Mouse (Mus musculus): ENCODE measurements around the gene Auts2. TPM values are rescaled to one million over a fixed set of nuclear protein-coding genes. Genes with fewer than 3 reads are reported as not detected.

Gene Auts2
- polyA plus RNA-seq, 1 experiment from 2014 or later: 0.23 TPM

DNA sequence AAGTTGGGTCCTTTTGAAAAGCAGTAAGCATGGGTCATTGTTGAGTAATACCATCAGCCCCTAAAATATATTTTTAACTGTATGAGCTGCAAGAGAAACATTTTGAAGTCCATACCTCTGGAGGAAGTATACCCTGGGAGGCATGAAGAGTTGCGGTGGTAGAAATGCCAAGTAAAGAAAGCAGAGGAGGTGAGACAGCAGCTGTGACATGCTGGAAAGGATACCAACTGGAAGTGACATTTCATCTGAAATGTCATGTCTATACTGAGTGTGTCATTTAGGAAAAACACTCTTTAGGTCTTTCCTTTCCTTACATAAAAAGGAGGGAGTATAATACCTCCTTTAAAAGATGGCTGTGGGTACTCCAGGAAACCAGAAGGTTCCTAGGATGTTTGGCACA, 336.9 kb downstream of the Auts2 start:
- ATAC-seq: no peak
- H3K27me3 ChIP-seq: peaks cover 3% of the 10 kb centered on the region
- ChIA-PET CTCF (no interaction called here), POLR2A (no interaction called here)
- no peak for DNase-seq (ENCODE audit: low read depth, low spot score)
- no peak for TF ChIP-seq CTCF (IDR thresholded peaks at IDR 0.05)
- in situ Hi-C loops (cut with MboI; ENCODE audit: low pct_unique_long_range_greater_than_20kb): no loop called here

GRCm38 (mm10) chr5:132203846-132204245, 339.3 kb downstream of the Auts2 start:
- ChIA-PET CTCF (no interaction called here), POLR2A (no interaction called here)
- ATAC-seq (no peak), DNase-seq (ENCODE audit: low read depth, low spot score) (no peak)
- in situ Hi-C loops (cut with MboI; ENCODE audit: low pct_unique_long_range_greater_than_20kb): no loop called here
- H3K27me3 ChIP-seq: peaks cover 3% of the 10 kb centered on the region
- no peak for TF ChIP-seq CTCF (IDR thresholded peaks at IDR 0.05)

GRCm38 (mm10) chr5:132201077-132201645, 342.0 kb downstream of the Auts2 start:
- ChIA-PET CTCF (no interaction called here), POLR2A (no interaction called here)
- ATAC-seq (no peak), DNase-seq (ENCODE audit: low read depth, low spot score) (no peak)
- peaks cover 3% of the 10 kb centered on the region for H3K27me3 ChIP-seq
- in situ Hi-C loops (cut with MboI; ENCODE audit: low pct_unique_long_range_greater_than_20kb): no loop called here
- TF ChIP-seq CTCF (IDR thresholded peaks at IDR 0.05): no peak

DNA sequence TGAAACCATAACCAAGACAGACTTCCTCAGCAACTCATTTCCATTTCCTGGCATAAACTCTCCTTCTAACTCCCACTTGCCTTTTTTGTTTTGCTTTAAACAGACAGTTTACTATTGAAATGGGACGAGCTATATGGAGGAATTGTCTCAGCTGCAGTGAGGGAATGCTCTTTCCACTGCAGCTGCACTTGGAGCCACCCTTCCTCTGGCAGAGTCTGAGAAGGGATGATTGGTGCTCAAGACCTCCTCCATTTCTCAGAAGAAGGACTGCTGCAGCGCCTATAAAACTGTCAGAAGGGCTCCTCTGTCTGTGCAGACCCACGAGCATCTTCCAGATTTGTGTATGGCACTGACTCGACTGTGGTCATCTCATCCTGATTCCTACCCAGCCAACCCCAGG, 342.5 kb downstream of the Auts2 start:
- ChIA-PET POLR2A (no interaction called here), CTCF (no interaction called here)
- no peak for TF ChIP-seq CTCF (IDR thresholded peaks at IDR 0.05)
- in situ Hi-C loops (cut with MboI; ENCODE audit: low pct_unique_long_range_greater_than_20kb): no loop called here
- no peak for DNase-seq (ENCODE audit: low read depth, low spot score)
- H3K27me3 ChIP-seq: peaks cover 3% of the 10 kb centered on the region
- no peak for ATAC-seq

DNA sequence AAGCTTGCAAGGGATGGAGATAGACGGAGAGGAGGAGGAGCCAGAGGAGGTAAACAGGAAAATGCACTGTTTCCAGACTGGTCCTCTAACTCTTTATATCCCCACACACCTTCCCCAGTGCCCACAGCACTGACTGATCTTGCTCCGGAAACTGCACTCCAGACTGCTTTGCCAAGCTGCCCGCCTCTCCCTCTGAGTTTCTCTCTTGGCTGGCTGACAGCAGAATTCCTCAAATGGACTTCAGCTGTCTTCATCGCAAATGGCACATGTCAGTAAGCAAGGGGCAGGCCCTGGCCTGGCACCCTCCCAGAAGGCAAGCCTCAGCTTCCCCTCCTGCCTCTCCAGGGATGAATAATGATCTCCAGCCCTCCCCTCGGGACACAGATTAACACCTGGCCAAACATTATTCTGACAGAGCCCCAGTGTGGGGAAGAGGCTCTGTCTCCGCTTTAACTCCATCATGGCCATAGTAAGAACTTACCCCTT, 348.1 kb downstream of the Auts2 start:
- ATAC-seq: no peak
- CTCF ChIA-PET: interaction anchor here (1.2 kb wide), 1 partner anchor 43 kb away, joined by 3 read pairs; no protein-coding TSS in a partner anchor
- in situ Hi-C loops (cut with MboI; ENCODE audit: low pct_unique_long_range_greater_than_20kb): no loop called here
- no peak for TF ChIP-seq CTCF (IDR thresholded peaks at IDR 0.05)
- no peak for DNase-seq (ENCODE audit: low read depth, low spot score)
- peaks cover 5% of the 10 kb centered on the region for H3K27me3 ChIP-seq
- POLR2A ChIA-PET: no interaction called here

DNA sequence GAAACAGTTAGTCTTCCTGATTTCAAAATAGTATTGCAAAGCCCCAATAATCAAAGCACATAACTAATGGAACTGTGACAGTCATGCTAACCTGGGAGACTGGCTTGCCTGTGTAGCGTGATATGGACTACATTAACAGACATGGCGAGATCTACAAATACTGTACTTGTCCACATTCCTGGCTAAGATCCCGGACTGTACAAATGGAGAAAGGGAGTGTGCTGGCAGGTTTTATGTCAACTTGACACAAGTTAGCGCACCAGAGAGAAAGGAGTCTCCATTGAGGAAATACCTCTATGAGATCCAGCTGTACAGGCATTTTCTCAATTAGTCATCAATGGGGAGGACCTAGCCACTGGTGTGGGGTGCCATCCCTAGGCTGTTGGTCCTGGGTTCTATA, 353.0 kb downstream of the Auts2 start:
- ChIA-PET POLR2A (no interaction called here), CTCF (no interaction called here)
- in situ Hi-C loops (cut with MboI; ENCODE audit: low pct_unique_long_range_greater_than_20kb): no loop called here
- TF ChIP-seq CTCF (IDR thresholded peaks at IDR 0.05): no peak
- DNase-seq (ENCODE audit: low read depth, low spot score) (no peak), ATAC-seq (no peak)
- H3K27me3 ChIP-seq: peaks cover 7% of the 10 kb centered on the region

- ChIA-PET CTCF (no interaction called here), POLR2A (no interaction called here)
- peaks cover 9% of the 10 kb centered on the region for H3K27me3 ChIP-seq
- no peak for DNase-seq (ENCODE audit: low read depth, low spot score)
- no peak for TF ChIP-seq CTCF (IDR thresholded peaks at IDR 0.05)
- no peak for ATAC-seq
- in situ Hi-C loops (cut with MboI; ENCODE audit: low pct_unique_long_range_greater_than_20kb): no loop called here
These were observed 356.5 kb downstream of the Auts2 start for GRCm38 (mm10) chr5:132186659-132187058.

GRCm38 (mm10) chr5:132186221-132186620, 356.9 kb downstream of the Auts2 start:
- in situ Hi-C loops (cut with MboI; ENCODE audit: low pct_unique_long_range_greater_than_20kb): no loop called here
- ChIA-PET POLR2A (no interaction called here), CTCF (no interaction called here)
- TF ChIP-seq CTCF (IDR thresholded peaks at IDR 0.05): no peak
- DNase-seq (ENCODE audit: low read depth, low spot score): no peak
- peaks cover 5% of the 10 kb centered on the region for H3K27me3 ChIP-seq
- ATAC-seq: no peak

DNA sequence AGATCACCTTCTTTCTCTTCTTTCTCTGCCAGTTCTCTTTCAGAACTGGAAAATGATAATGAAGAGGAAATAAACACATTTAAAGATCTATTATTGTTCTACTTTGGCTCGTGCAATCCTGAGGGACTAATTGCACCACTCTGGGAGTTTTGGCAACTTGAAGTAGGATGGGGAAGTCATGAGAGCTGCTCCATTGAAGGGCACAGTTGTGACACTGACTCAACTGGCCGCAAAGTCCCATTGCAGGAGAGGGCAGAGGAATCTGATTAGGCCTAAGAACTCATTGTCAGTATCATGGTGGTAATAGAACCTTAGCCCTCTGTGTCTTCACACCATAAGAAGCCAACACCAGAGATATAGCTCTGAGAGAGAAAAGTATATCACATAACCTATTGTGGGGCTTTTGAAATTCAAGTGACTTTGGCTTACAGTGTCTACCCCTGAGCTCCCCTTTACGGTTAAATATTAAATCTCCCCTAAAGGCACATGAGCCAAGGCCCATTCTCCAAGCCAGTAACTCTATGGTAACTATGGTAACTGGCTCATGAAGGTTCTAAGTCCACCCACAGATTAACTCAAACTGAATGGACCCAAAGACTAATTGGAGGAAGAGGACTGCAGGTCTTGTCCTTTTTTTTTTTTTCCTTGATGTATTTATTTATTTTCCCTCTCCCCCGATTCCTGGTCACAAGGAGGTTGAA, 358.6 kb downstream of the Auts2 start:
- ATAC-seq: no peak
- H3K27me3 ChIP-seq: peaks cover 4% of the 10 kb centered on the region
- no peak for DNase-seq (ENCODE audit: low read depth, low spot score)
- ChIA-PET POLR2A (interaction anchor here (0.6 kb wide), 1 partner anchor 454 kb away, joined by 4 read pairs; no protein-coding TSS in a partner anchor), CTCF (interaction anchor here (1.4 kb wide), 1 partner anchor 9 kb away, joined by 5 read pairs; no protein-coding TSS in a partner anchor)
- in situ Hi-C loops (cut with MboI; ENCODE audit: low pct_unique_long_range_greater_than_20kb): no loop called here
- TF ChIP-seq CTCF (IDR thresholded peaks at IDR 0.05): no peak

GRCm38 (mm10) chr5:132182077-132182476, 361.1 kb downstream of the Auts2 start:
- ATAC-seq: no peak
- in situ Hi-C loops (cut with MboI; ENCODE audit: low pct_unique_long_range_greater_than_20kb): no loop called here
- ChIA-PET CTCF (no interaction called here), POLR2A (no interaction called here)
- peaks cover 4% of the 10 kb centered on the region for H3K27me3 ChIP-seq
- no peak for DNase-seq (ENCODE audit: low read depth, low spot score)
- no peak for TF ChIP-seq CTCF (IDR thresholded peaks at IDR 0.05)

DNA sequence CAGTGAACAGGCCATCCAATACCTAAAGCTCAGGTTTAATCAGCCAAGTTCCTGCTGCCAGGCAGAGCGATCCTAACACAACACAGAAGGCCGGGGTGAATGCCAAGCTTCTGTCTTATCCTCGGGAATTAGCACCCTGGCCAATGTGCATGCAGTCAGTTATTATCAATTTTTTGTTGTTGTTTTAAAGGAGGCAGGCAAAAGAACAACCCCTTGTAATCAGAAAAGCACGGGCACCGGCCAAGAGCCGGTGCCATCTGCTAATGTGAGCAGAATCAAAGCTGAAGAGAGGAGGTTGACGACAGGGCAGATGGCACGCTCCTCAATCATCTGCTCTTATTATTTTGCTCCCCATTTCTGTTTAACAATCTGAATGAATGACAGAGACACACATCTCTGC, 373.1 kb downstream of the Auts2 start:
- CTCF ChIA-PET: interaction anchor here (0.7 kb wide), 1 partner anchor 13 kb away, joined by 3 read pairs; no protein-coding TSS in a partner anchor
- ATAC-seq: no peak
- DNase-seq (ENCODE audit: low read depth, low spot score): no peak
- no peaks in the 10 kb centered on the region for H3K27me3 ChIP-seq
- TF ChIP-seq CTCF (IDR thresholded peaks at IDR 0.05): no peak
- POLR2A ChIA-PET: no interaction called here
- in situ Hi-C loops (cut with MboI; ENCODE audit: low pct_unique_long_range_greater_than_20kb): no loop called here
